In genomic region chr9:121277118-121278060, GRCm38 (mm10) we compare ENCODE assay signal across 8 mouse cellular contexts. TPM values are rescaled to one million over a fixed set of nuclear protein-coding genes. Genes with fewer than 3 reads are reported as not detected.
DNase-seq lines count a peak whose midpoint lies in the region; ATAC-seq and TF ChIP-seq lines count a peak whose summit lies in the region.

Ulk4 (minus strand) TSS chr9:121277197.

- no peaks in the 10 kb centered on the region for H3K9me3 ChIP-seq in ES-Bruce4 (replicated peaks; ENCODE audit: control insufficient read depth, insufficient read depth, low read length, poor library complexity, severe bottlenecking)
- H3K9me3 ChIP-seq in forebrain, embryonic 14.5 days (replicated peaks; ENCODE audit: control insufficient read depth, low read length) = no peaks in the 10 kb centered on the region; the same call in 1 of the 2 replicates
- H3K9me3 ChIP-seq in neural tube, embryonic 15.5 days (replicated peaks) = no peaks in the 10 kb centered on the region

- no peak for TF ChIP-seq CTCF in ES-Bruce4 (IDR thresholded peaks at IDR 0.05; ENCODE audit: low read depth, low read length)

- peak within 1 kb of the TSS; percentile 86 for H3K4me3 ChIP-seq in ES-Bruce4 (ENCODE audit: low read depth, low read length)
- peak within 1 kb of the TSS; percentile 66 for H3K4me3 ChIP-seq in forebrain, embryonic 14.5 days (ENCODE audit: low read depth, low read length)
- H3K4me3 ChIP-seq in neural tube, embryonic 15.5 days (replicated peaks) = peak within 1 kb of the TSS; percentile 83

- intact Hi-C loops in heart, postnatal 14 days (cut with DNase I) = no loop called here

- H3K9ac ChIP-seq in ES-Bruce4 (ENCODE audit: low read depth, poor library complexity, severe bottlenecking) = peak within 1 kb of the TSS; percentile 34
- peak within 1 kb of the TSS; percentile 63 for H3K9ac ChIP-seq in forebrain, embryonic 14.5 days (ENCODE audit: low read length)
- peak within 1 kb of the TSS; percentile 70 for H3K9ac ChIP-seq in neural tube, embryonic 15.5 days (replicated peaks)

- H3K27me3 ChIP-seq in ES-Bruce4 (ENCODE audit: control insufficient read depth, insufficient read depth, low read length, poor library complexity, severe bottlenecking) = no peaks in the 10 kb centered on the region
- no peaks in the 10 kb centered on the region for H3K27me3 ChIP-seq in forebrain, embryonic 14.5 days (replicated peaks; ENCODE audit: control insufficient read depth, insufficient read depth, low read length)
- H3K27me3 ChIP-seq in neural tube, embryonic 15.5 days (replicated peaks) = no peaks in the 10 kb centered on the region

- peak; percentile 93 for ATAC-seq in cerebellum, adult (ENCODE audit: insufficient number of reproducible peaks, low FRiP score, low TSS enrichment)
- ATAC-seq in forebrain, embryonic 14.5 days = peak; percentile 97
- ATAC-seq in neural tube, embryonic 15.5 days (ENCODE audit: low FRiP score) = peak; percentile 96

- TF ChIP-seq EP300 in ES-Bruce4 (IDR thresholded peaks at IDR 0.05; ENCODE audit: insufficient read depth, low read depth, low read length) = no peak

- H3K27ac ChIP-seq in ES-Bruce4 (ENCODE audit: insufficient read depth, low read length) = no peak within 1 kb of the TSS
- peak within 1 kb of the TSS; percentile 85 for H3K27ac ChIP-seq in forebrain, embryonic 14.5 days (ENCODE audit: low read depth, low read length)
- H3K27ac ChIP-seq in neural tube, embryonic 15.5 days (replicated peaks) = peak within 1 kb of the TSS; percentile 90

- H3K4me1 ChIP-seq in ES-Bruce4 (ENCODE audit: control insufficient read depth, insufficient read depth, low read length) = peaks cover 2% of the 10 kb centered on the region
- H3K4me1 ChIP-seq in forebrain, embryonic 14.5 days (ENCODE audit: control insufficient read depth, insufficient read depth, low read length) = peaks cover 4% of the 10 kb centered on the region; the same call in 1 of the 2 replicates
- H3K4me1 ChIP-seq in neural tube, embryonic 15.5 days = peaks cover 22% of the 10 kb centered on the region

- DNase-seq in forebrain, embryonic 14.5 days (ENCODE audit: low spot score) = peak; percentile 95
- DNase-seq in heart, postnatal 14 days = peak; percentile 89 to 92
- peak; percentile 94 for DNase-seq in layer of hippocampus, adult 11-12 months (ENCODE audit: low spot score)
- DNase-seq in lung, adult 18-20 months = peak; percentile 93 to 94
- peak; percentile 92 for DNase-seq in testis, postnatal 14 days (ENCODE audit: low spot score)

- H3K36me3 ChIP-seq in ES-Bruce4 (ENCODE audit: control insufficient read depth, insufficient read depth, low read length, poor library complexity, severe bottlenecking) = no peaks in the 10 kb centered on the region
- H3K36me3 ChIP-seq in forebrain, embryonic 14.5 days (ENCODE audit: control insufficient read depth, insufficient read depth, low read length) = no peaks in the 10 kb centered on the region
- H3K36me3 ChIP-seq in neural tube, embryonic 15.5 days = no peaks in the 10 kb centered on the region

- WGBS in forebrain, embryonic 14.5 days = under 1% methylated on average over 59 of the region's 59 CpGs
- WGBS in neural tube, embryonic 15.5 days = under 1% methylated on average over 59 of the region's 59 CpGs

- TF ChIP-seq POLR2A in ES-Bruce4 (IDR thresholded peaks at IDR 0.05; ENCODE audit: insufficient read depth, low read length) = no peak

- peak within 1 kb of the TSS; percentile 74 for H3K4me2 ChIP-seq in forebrain, embryonic 14.5 days (ENCODE audit: low read length)
- peak within 1 kb of the TSS; percentile 82 for H3K4me2 ChIP-seq in neural tube, embryonic 15.5 days

RNA-seq across cellular contexts. Expression of gene Ulk4, which starts in this region (rescaled TPM):
- polyA plus RNA-seq in ES-Bruce4 (2011; ENCODE audit: insufficient read depth, insufficient read length, low read depth, missing spikeins) = 3.1 and 3.3 TPM in 2 replicates
- polyA plus RNA-seq in forebrain, embryonic 14.5 days (2014; fragmentation: Nextera tagmentation; extraction: Ambion mirVana) = 105 and 131 TPM in 2 replicates
- 1 to 10 TPM in 1 of 2 experiments, under 1 TPM in 1; 0.49 to 1.0 TPM for total RNA-seq in heart, postnatal 14 days (2021)
- polyA plus RNA-seq in neural tube, embryonic 15.5 days (2015; fragmentation: Nextera tagmentation; extraction: Ambion mirVana) = 62.5 and 71.2 TPM in 2 replicates

Comparison
In these comparisons a context has a peak if more than half of its experiments do, and no peak if none do; other contexts are left out.
1. RNA of gene Ulk4 (polyA plus RNA-seq): 105 to 131 TPM in forebrain, embryonic 14.5 days and 62.5 to 71.2 TPM in neural tube, embryonic 15.5 days; 3.1 to 3.3 TPM in ES-Bruce4; every median in the first group is over 10 times any median in the second.
2. Peak in every context shown above with its lines, with median percentiles within 50 percentile points of each other: H3K4me3 ChIP-seq, H3K9ac ChIP-seq, ATAC-seq and DNase-seq.